Mouse (Mus musculus): ENCODE results near the gene Prl7a2. TPM values are rescaled to one million over a fixed set of nuclear protein-coding genes. Genes with fewer than 3 reads are reported as not detected.

Gene Prl7a2
- polyA plus RNA-seq (2017; shearing (Covaris generic)): not detected

DNA sequence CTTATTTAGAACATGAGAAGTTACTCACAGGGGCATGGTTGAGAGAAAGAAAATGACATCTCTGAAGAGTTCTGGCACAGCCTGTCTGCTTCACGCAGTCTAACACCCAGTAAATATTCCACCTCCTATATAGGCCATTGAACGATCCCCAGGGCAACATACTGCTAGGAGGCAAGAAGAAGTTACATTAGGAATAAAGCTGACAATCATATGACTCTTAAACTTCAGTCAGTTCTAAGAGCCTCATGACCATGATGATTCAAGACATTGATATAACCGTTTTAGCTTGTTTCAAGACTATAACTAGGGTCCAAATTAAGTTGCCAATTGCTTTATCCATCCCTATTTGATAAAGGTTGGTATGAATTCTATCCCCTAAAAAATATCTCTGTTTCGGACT, at the start of gene Prl7a2:
Gene Prl7a2 (minus strand): TSS at position 101 of the 400 bp plus-strand sequence.

DNA sequence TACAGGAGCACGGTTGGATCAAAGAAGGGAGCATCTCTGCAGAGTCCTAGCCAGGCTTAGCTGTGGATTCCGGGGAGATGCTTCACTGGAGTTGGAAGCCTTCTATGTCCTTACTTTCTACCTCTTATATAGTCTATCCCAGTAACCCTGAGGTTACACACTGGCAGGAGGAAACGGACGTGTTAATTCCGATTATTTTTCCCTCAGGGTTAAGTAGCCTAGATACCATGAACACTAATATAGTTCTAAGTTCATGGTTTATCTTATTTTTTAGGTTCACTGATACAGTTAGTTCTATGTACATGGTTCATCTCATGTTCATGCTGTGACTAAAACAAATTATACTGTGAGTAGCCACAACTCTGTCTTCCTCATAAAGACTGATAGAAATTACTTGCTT, 48.8 kb upstream of the Prl7a2 start, which contains the start of gene Prl7d1:
Gene Prl7d1 (minus strand): TSS at position 101 of the 400 bp plus-strand sequence.

DNA sequence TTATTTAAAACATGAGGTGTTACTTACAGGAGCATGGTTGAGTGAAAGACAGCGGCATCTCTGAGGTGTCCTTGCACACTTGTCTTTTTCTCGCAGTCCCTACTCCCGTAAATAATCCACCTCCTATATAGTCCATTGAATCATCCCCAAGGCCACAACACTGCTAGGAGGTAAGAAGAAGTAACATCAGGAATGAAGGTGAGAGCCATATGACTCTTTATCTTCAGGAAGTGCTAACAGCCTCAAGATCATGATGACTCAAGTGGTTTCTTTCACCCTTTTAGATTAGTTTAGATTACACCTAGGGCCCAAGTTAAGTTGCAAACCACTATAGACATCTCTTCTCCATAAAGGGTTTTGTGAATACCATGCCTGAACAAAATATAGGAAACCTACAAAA, 25.4 kb downstream of the Prl7a2 start, which contains the start of gene Prl7a1:
Gene Prl7a1 (minus strand): TSS at position 101 of the 400 bp plus-strand sequence.

DNA sequence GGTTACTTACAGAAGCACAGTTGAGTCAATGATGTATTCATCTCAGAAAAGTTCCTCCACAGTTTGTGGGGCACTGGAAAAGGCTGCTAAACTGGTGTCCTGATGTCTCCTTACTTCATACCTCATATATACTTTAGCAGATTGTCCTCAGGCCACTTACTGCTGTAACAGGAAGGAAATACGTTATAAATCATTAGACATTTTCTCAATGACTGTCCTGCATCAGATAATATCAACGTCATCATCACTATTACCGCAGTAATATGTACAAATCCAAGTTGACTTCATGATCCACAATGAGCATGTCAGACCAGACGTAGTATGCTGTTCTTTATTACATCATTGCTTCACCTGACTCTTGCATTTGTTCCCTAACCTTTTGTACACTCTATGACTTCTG, 57.4 kb downstream of the Prl7a2 start, which contains the start of gene Prl7b1:
Gene Prl7b1 (minus strand): TSS at position 101 of the 400 bp plus-strand sequence.

Other genes starting within 250 kb of the Prl7a2 start
- gene Prl8a6, start 229.3 kb downstream of the Prl7a2 start, polyA plus RNA-seq (2017; shearing (Covaris generic)): not detected
- not detected for gene Prl8a8, start 154.8 kb downstream of the Prl7a2 start, polyA plus RNA-seq (2017; shearing (Covaris generic))
- gene Prl8a9, start 103.4 kb downstream of the Prl7a2 start, polyA plus RNA-seq (2017; shearing (Covaris generic)): not detected
- not detected for gene Prl8a1, start 85.9 kb downstream of the Prl7a2 start, polyA plus RNA-seq (2017; shearing (Covaris generic))
- gene Prl7b1, start 57.5 kb downstream of the Prl7a2 start, polyA plus RNA-seq (2017; shearing (Covaris generic)): not detected
- gene Prl7a1, start 25.5 kb downstream of the Prl7a2 start, polyA plus RNA-seq (2017; shearing (Covaris generic)): not detected
- not detected for gene Prl7d1, start 48.7 kb upstream of the Prl7a2 start, polyA plus RNA-seq (2017; shearing (Covaris generic))
- not detected for gene Prl7c1, start 112.8 kb upstream of the Prl7a2 start, polyA plus RNA-seq (2017; shearing (Covaris generic))
- gene Prl2a1, start 133.6 kb upstream of the Prl7a2 start, polyA plus RNA-seq (2017; shearing (Covaris generic)): not detected
- not detected for gene Prl2c1, start 181.3 kb upstream of the Prl7a2 start, polyA plus RNA-seq (2017; shearing (Covaris generic))

Measured in CD4-positive, CD25-positive, alpha-beta regulatory T cell, adult 9 weeks (primary cell).